ENCODE assay signal across 25 mouse cellular contexts in the genomic region with DNA sequence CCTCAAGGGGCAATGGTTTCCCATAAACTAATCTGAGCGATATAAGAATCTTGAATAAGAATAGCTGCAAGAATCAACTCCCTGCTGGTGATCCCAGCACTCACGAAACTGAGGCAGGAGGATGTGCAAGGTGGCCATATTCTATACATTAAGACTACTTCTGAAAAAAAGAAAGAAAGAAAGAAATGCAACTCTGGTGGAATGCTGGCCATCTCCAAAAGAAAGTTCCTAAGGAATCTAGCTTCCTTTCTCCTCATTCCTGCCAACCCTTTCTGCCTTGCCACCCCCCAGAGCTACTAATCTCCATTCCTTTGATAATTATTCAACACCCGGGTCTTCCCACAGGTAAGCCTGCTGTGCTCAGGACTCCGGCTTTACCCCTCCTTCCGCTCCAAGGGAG.
"Had no signal": no experiment of that assay in that cellular context is flagged by ENCODE, and none has a peak within 500 bp of the region (broad histone marks: within the 10 kb centered on the region; RNA-seq: fewer than 3 reads in every experiment).

No protein-coding gene starts in this region.

- H3K4me1 ChIP-seq: heart, embryonic 10.5 days; heart, embryonic 12.5 days; intestine, embryonic 15.5 days; limb, embryonic 13.5 days; limb, embryonic 15.5 days; liver, embryonic 12.5 days had no signal

- H3K27ac ChIP-seq: heart, embryonic 10.5 days; hindbrain, embryonic 10.5 days; hindbrain, embryonic 12.5 days; hindbrain, embryonic 14.5 days; intestine, embryonic 15.5 days; limb, embryonic 13.5 days; limb, embryonic 15.5 days; liver, embryonic 12.5 days; liver, embryonic 14.5 days had no signal

- H3K4me3 ChIP-seq: heart, embryonic 10.5 days; heart, embryonic 12.5 days; hindbrain, embryonic 10.5 days; hindbrain, embryonic 12.5 days; intestine, embryonic 15.5 days; limb, embryonic 13.5 days; limb, embryonic 15.5 days; liver, embryonic 12.5 days had no signal

- H3K9ac ChIP-seq: heart, embryonic 12.5 days; hindbrain, embryonic 12.5 days; hindbrain, embryonic 14.5 days; intestine, embryonic 15.5 days; limb, embryonic 13.5 days; limb, embryonic 15.5 days; liver, embryonic 12.5 days; liver, embryonic 14.5 days had no signal

- DNase-seq: gastrocnemius, postnatal 14 days; heart, adult 18-20 months; heart, postnatal 10 days; heart, postnatal 4 days; kidney, adult 18-20 months; kidney, adult 8-10 months; kidney, postnatal 10 days; kidney, postnatal 25 days; kidney, postnatal 4 days; layer of hippocampus, adult 9-11 months; layer of hippocampus, postnatal 36 days; left cerebral cortex, postnatal 4 days had no signal

- H3K9me3 ChIP-seq: heart, embryonic 10.5 days; heart, embryonic 12.5 days; hindbrain, embryonic 10.5 days; hindbrain, embryonic 12.5 days; intestine, embryonic 15.5 days; limb, embryonic 13.5 days; limb, embryonic 15.5 days; liver, embryonic 12.5 days had no signal

- H3K4me2 ChIP-seq: heart, embryonic 12.5 days; hindbrain, embryonic 12.5 days; hindbrain, embryonic 14.5 days; intestine, embryonic 15.5 days; limb, embryonic 13.5 days; limb, embryonic 15.5 days; liver, embryonic 12.5 days had no signal

- ATAC-seq: hindbrain, embryonic 16.5 days; inflammation-experienced regulatory T-cells, adult 6 months; intestine, embryonic 15.5 days; intestine, postnatal 0 days; liver, embryonic 12.5 days had no signal

- H3K27me3 ChIP-seq: heart, embryonic 12.5 days; hindbrain, embryonic 12.5 days; intestine, embryonic 15.5 days; limb, embryonic 13.5 days; limb, embryonic 15.5 days; liver, embryonic 12.5 days had no signal
